Mouse (Mus musculus) liver, adult 2 months (tissue): Measurements from ENCODE around the gene Ddx58.

Experiments
- CTCF ChIP-seq: fragments of 200-500 bp; IDR thresholded peaks from 2 replicates; pipeline ENCODE4 v1.5.1; 2011; ENCODE audit warnings: low read depth, low read length, control low read depth
- POLR2A ChIP-seq: fragments of 200-500 bp; IDR thresholded peaks from 2 replicates; pipeline ENCODE4 v1.6.1; 2011; ENCODE audit warnings: low read length, control low read depth; ENCODE audit not compliant: insufficient read depth; ENCODE audit errors: extremely low read depth

GRCm38 (mm10) chr4:40285582-40285981 lies 46.0 kb upstream of the Ddx58 start:
- peak; percentile 67 for TF ChIP-seq CTCF
- TF ChIP-seq POLR2A = no peak
